Mouse (Mus musculus) cerebellum, adult 9-11 months (tissue): ENCODE measurements at regions not wholly inside any gene's neighbourhood (a gene's known extent, or its start where the extent isn't known, plus 50 kb on each side); places are given as distances from the start of the nearest gene placed in this dataset.

ENCODE experiments used
- DNase-seq: peaks from one replicate; pipeline ENCODE4 v3.0.0; 2022

DNA sequence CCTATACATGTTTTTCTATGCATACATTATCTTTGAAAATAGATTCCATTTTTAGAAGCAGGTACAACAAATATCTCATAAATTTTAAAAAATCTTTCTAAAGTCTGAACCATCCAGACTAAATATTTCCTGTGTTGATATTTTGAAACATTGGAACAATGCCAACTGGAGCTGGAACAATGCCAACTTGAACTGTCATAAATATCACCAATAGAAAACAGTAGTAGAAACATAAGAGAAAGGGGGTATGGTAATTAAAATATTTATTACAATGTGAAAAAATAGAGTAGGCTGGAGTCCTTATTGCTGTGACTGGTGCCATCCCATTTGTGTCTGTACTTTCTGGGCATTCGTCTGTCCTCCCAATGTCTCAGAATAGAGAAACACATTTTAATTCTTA is 286.9 kb upstream of the Mctp2 start:
- peak; percentile 9 for DNase-seq

DNA sequence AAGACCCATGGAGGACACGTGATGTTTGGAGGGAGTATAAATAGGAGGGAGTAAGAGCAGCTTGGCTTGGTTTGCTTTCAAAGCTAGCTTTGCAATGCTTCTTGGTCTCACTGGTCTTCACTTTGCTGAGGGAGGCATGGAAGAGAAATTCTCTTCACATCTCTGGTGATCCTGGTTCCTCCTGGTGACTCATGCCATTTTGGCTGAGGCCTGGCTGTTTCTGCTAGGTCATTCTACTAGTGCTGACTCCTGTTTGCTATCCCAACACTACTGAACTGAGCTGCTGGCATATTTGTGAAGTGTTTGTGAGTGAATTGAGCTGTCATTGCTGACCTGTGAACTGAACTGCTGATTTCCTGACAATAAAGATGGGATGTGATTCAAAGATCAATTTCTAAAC is 288.3 kb upstream of the Mctp2 start:
- no peak for DNase-seq

DNA sequence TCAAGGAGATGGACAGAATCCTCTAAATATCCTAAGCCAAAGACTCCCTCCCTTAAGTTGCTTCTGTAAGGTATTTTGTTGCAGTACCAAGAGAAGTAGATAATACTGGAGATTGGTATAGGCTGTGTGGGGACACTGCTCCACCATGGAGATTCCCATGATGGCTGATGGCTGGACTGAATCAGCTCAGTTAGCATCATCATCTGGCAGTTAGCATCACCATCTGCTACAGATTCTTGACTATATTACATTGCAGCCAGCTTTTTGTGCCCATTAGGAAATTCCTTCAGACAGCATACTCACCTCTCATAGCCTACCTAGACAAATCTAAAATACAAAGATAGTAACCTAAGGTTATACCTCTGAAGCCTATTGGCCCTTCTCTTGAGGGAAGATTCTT is 290.6 kb upstream of the Mctp2 start:
- DNase-seq = no peak

DNA sequence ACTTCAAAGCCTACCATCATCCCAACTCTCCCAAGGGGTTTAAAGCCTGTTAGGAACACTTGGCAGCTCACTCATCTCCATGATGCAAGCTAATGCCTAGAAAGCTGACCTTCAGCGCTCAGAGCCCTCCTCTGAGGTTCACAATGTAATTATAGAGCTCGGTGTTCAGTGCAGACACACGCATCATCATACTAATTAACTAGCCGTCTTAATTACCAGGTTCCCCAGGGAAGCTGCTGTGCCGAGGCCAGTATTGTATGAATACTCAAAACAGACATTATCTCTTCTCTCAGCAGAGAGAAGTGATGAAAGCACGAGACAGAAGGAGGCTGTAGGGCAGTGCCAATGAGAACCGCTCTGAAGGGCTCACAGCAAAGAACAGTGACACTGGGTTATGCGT is 295.5 kb upstream of the Mctp2 start:
- DNase-seq = no peak

GRCm38 (mm10) chr7:72609791-72610190 is 303.4 kb upstream of the Mctp2 start:
- no peak for DNase-seq

DNA sequence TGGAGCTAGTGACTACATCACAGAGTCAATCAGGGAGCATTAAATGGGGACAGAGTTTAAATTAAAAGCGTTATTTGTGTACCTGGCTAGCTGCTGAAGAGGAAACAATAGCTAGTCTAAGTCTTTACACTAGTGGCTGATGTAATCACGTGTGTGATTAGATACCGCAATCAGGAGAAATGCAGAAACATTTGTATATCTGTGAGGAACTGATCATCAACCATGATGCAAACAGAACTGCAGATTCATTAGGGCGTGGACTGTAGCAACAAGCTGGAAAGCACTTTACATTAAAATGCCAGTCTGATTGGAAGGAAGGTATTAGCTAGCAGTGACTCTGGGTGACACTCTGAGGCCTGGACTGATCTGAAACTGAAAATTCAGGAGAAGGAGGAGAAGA is 308.8 kb upstream of the Mctp2 start:
- no peak for DNase-seq

GRCm38 (mm10) chr7:72627369-72627768 is 321.0 kb upstream of the Mctp2 start:
- DNase-seq = no peak

DNA sequence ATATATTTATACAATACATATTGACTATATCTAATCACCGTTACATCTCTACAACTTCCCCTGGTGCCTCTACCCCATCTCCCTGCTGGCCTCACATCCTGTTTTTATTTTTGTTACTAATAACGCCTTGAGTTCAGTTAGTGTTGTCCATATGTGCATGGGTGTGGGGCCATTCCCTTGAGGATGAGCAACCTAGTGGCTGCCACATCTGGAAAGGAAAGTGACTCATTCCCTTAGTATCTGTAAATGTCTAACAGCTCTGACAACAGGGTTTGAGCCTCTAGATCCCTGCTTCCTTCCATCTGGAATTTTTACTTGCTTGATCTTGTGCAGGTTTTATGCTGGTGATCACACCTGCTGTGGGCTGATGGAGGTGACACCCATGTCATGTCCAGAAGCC is 333.2 kb upstream of the Mctp2 start:
- no peak for DNase-seq

GRCm38 (mm10) chr7:72675018-72675417 is 368.6 kb upstream of the Mctp2 start:
- DNase-seq = no peak

DNA sequence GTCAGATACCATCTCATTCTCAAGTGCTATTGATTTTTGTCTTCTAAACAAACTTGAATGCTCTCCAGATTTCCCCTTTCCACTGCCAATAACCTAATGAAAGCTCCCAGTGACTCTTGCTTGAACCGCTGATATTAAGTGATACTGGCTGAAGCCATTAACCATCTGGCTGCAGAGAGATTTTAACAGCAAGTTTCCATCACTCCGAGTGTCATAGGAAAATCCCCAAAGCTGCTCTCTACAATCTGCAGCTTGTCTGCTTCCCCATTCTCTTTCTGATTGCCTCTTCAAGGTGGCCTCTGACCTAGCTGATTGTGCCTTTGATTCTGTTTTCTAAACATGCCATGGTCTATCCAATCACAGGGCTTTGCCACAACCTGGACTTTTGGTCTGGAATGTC is 379.4 kb upstream of the Mctp2 start:
- DNase-seq = no peak

DNA sequence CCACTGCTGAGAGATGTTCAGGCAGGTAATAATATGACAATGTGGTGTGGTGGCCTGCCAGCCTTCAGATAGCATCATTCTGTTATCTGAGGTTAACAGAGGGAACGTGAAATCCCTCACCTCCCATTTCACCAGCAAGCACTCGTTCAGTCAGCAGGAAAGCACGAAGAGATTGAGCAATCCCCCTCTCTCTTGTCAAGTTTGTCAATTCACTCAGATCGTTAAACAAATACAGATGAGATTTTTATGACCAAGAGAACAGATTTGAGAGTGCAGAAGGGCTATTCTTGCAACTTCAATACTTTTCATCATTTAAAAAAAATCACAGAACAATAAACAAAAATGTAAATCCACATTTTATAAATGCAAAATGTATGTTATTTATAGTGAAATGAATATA is 380.9 kb upstream of the Mctp2 start:
- DNase-seq = no peak

- DNase-seq = peak; percentile 67
Observed at GRCm38 (mm10) chr7:72691396-72691795, 385.0 kb upstream of the Mctp2 start.

DNA sequence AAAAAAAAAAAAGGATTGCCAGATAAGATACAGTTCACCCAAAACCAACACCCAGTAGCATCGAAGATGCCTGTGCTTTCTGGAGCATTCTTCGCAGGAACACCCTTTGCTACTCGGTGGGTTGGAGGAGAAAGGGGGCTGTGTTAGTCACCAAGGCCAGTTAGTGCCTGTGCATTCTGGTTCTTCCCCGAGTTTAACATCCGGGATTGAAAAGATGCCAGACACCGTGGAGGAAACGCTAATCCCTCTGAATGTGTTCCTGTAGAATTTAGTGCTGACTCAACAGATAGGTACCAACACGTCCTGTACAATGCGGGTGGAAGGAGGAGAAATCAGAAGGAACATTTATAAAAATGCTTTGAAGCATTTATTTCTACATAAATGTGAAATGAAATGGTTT is 385.5 kb upstream of the Mctp2 start:
- peak; percentile 36 for DNase-seq

- no peak for DNase-seq
Observed at GRCm38 (mm10) chr7:72696736-72697135, 390.3 kb upstream of the Mctp2 start.

GRCm38 (mm10) chr7:72703652-72704341 is 397.4 kb upstream of the Mctp2 start:
- peak; percentile 36 for DNase-seq

- DNase-seq = no peak
Observed at GRCm38 (mm10) chr7:72711193-72712131, 405.1 kb upstream of the Mctp2 start.

GRCm38 (mm10) chr7:72715401-72715800 is 409.0 kb upstream of the Mctp2 start:
- no peak for DNase-seq

GRCm38 (mm10) chr7:72716051-72716450 is 409.6 kb upstream of the Mctp2 start:
- no peak for DNase-seq

GRCm38 (mm10) chr7:72726214-72726854 is 419.9 kb upstream of the Mctp2 start:
- no peak for DNase-seq

DNA sequence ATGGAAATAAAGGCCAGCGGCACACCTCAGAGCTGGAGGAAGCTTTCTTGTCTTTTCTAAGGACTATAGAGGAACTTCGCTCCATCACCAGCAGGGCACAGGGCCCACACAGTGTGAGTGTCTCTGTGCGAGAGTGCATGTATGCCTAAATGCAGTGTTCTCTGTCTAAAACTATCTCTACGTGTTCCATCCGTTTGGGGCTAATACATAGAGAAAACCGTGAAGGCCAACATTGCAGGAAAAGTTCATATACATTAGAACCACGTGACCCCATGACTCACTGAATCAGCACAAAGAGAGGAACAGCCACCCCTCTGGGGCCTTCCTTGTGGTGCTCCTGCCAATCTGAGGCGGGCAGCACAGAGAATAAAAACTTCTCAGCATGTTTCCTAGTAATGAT is 431.4 kb upstream of the Mctp2 start:
- DNase-seq = no peak

DNA sequence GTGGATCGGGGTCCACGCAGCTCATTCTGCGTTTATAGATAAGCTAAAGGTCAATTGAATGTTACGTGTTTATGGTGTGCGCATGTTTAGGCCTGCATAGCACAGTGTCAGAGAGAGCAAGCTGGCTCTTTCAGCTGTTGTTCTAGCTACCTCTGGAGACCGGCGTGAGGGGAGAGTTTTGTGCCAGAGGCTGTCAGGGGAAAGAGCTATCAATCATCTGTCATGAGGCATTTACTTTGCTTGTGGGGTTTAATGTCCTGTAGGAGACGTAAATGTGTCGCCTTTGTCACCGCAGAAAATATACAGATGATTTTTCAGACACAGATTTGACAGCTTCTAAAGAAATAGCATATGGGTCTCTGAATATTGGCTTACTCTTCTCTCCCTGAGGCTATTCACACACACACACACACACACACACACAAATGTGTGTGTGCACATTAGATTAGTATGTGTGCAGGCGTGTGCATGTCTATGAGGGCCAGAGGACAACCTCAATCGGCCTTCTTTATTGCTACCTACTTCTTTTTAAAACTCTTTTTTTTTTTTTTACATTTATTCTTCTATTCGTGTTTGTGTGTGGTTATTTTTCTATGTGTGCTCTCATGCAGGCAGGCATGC is 432.0 kb upstream of the Mctp2 start:
- no peak for DNase-seq

DNA sequence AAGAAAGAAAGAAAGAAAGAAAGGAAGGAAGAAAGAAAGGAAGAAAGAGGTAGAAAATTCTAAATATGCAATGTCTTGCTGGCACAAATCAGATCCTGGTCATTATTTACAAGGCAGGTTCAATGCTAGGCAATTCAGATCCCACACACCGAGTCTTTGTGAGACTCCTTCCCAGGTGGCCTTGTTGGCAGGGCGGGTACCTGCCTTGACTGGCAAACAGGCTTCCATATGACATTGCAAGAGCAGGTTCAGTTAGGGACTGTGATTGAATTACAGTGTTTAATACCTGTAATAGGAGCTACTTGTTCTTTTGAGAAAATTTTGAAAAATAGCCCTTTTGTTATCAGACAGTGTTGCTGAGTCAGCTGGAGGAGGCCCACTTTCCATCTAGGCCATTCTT is 436.0 kb upstream of the Mctp2 start:
- DNase-seq = no peak

DNA sequence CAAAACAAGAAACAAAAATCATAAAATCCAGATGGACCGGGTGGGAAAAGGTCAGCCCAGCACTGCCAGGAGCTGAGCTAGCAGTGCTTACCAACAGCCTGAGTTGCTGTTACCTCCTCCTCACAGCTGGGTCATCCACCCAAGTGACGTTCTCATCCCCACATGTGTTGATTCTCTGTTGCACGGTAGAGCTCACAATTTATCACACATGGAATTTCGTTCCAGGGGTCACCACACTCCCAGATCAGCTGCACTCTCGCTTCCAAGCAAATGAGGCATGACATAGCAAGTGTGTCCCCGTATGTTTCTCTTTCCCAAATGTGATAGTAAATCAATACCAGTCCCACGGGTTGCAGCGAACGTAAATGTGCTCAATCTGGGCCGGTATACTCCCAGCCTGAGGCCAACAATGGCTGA is 445.1 kb upstream of the Mctp2 start:
- no peak for DNase-seq
